Mouse (Mus musculus) splenic B cell, adult 2 months (primary cell): Measurements from ENCODE around the gene Fnbp1.

Experiments
- DNase-seq: peaks from one replicate; pipeline ENCODE4 v3.0.0-alpha.2; 2011; ENCODE audit warnings: low read depth, low spot score
- H3K27me3 ChIP-seq: 2 replicates; pipeline ENCODE4 v1.6.1; 2012; ENCODE audit warnings: mild to moderate bottlenecking, low read length, moderate library complexity, mixed read lengths; ENCODE audit not compliant: control insufficient read depth, poor library complexity, insufficient read depth, severe bottlenecking
- H3K36me3 ChIP-seq: 2 replicates; pipeline ENCODE4 v1.6.1; 2012; ENCODE audit warnings: mild to moderate bottlenecking, low read length, moderate library complexity, mixed read lengths; ENCODE audit not compliant: control insufficient read depth, poor library complexity, insufficient read depth, severe bottlenecking

Fnbp1 gene

DNA sequence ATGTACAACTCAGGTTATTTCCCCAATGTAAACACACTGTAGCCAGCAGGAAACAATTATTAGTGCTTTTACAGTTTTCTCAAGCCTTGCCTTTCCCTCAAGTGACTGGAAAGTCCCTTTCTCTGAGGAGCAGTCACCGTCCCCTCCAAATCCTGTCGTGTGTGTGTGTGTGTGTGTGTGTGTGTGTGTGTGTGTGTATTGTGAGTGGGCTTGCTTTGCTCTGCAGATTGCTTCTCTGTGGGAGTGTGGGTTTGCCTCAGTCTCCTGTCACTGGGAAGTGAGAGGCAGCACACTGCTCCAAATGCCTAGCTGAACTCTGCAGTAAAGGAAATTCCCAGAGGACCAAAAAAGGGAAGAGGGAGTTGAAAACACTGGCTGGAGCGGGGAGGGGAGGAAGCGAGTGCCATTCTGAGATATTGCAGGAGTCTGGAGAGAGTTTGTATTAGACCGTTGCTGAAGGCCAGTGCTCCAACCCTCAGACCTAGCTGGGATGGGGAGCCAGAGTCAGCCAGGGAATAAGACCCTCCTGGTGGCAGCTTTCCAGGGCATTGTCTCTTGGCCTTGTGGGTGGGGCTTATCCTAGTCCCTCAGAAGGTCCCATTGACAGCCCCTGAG lies 23.1 kb upstream of the Fnbp1 start:
- peak; percentile 65 for DNase-seq
- Histone ChIP-seq H3K36me3 (peaks cover 3% of the 10 kb centered on the region), H3K27me3 (no peaks in the 10 kb centered on the region)

DNA sequence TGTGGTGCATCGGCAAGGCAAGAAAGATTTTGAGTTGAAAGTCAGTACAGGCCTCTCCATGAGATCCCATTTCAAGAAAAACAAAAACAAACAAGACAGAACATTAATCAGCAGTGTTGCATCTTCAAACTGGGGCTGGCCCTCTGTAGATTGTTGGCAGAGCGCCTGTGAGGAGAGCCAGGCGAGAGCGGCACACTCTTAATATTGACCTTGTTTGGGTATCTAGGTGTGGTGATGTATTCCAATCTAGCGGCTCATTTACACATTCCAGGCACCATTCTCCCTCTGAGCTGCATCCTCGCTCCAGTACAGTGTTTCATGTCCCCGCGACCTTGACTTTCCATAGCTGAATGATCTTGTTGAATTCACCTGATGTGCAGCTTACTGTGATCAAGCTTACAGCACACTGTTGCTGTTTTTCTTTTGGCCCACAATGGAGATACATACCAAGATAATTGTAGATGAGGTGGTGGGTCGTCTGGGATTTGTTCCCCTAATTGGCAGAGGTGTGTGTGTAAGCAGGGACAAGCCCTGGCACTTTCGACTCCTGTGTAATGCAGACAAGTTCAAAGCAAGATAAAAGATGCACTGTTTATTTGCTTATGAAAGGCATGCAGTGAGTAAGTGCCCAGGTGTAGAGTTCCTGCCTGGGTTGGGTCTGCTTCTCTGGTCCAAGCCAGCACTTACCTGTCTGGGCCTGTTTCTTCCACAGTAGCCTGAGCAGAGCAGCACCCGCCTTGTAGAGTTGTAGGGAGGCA lies 21.7 kb upstream of the Fnbp1 start:
- Histone ChIP-seq H3K27me3 (no peaks in the 10 kb centered on the region), H3K36me3 (peaks cover 3% of the 10 kb centered on the region; the same call in 1 of the 2 replicates)
- no peak for DNase-seq

DNA sequence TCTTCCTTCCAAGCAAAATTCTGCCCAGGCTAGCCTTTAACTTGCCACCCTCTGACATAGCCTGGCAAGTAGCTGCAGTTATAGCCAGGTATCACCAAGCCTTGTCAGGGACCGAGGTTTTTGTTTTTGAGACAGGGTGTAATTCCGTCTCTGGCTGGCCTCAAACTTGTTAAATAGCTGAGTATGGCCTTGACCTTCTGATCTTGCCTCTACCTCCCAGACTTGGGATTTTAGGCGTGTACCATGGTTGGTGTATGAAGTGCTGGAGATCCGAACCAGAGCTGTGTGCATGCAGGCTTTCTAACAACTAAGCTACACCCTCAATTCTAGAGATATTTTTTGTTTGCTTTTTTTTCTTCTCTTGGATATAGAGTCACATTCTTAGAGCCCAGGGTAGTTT lies 19.8 kb upstream of the Fnbp1 start:
- DNase-seq: no peak
- H3K36me3 ChIP-seq: no peaks in the 10 kb centered on the region
- H3K27me3 ChIP-seq: no peaks in the 10 kb centered on the region

DNA sequence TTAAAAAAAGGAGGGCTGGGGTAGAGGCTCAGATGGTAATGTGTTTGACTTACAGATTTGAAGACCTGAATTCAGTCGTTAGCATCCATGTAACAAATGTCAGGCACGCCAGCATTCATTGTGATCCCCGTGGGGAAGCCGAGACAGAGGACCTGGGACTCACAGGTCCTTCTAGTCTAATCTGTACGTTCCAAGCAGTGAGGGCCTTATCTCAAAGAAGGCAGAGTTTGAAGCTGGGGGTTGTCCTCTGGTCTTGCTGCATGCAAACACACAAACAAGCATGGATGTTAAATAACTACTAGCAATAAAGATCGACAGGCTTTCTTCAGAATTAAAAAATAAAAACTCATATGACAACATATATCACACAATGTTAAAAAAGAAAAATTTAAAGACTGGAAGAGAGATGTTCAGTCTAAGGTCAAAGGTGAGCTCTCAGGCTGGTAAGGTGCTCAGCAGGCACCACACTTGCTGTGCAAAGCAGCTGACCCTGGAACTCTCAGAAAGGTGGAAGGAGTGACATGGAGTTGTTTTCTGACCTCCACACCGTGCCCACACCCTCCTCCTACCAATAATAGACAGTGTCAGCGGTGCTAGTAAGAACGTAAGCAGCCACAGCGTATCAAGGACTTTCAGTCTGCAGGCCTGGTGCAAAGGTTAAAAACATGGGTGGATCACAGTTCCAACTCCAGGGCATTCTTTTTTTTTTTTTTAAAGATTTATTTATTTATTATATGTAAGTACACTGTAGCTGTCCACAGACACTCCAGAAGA lies 18.5 kb upstream of the Fnbp1 start:
- no peak for DNase-seq

DNA sequence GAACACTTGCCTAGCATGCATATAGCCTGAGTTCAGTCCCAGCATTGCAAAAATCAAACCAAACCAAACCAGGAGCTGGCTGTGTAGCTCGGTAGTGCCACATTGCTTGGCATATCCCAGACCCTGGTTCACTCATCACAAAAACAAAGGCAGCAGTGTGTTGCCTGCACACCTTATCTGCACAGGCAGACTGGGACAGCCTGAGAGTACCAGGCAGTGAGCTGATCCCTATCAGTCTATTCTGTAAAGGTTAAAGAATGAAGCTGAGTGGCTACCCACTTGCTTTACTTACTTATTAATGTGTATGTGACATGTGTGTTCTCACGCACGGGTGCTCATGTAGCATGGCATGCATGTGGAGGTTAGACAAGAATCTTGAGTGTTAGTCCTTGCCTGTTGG lies 15.0 kb upstream of the Fnbp1 start:
- no peak for DNase-seq
- no peaks in the 10 kb centered on the region for H3K27me3 ChIP-seq
- H3K36me3 ChIP-seq: no peaks in the 10 kb centered on the region

More for the DNA sequence above, 18.5 kb upstream of the Fnbp1 start:
- H3K27me3 ChIP-seq: no peaks in the 10 kb centered on the region
- H3K36me3 ChIP-seq: no peaks in the 10 kb centered on the region

DNA sequence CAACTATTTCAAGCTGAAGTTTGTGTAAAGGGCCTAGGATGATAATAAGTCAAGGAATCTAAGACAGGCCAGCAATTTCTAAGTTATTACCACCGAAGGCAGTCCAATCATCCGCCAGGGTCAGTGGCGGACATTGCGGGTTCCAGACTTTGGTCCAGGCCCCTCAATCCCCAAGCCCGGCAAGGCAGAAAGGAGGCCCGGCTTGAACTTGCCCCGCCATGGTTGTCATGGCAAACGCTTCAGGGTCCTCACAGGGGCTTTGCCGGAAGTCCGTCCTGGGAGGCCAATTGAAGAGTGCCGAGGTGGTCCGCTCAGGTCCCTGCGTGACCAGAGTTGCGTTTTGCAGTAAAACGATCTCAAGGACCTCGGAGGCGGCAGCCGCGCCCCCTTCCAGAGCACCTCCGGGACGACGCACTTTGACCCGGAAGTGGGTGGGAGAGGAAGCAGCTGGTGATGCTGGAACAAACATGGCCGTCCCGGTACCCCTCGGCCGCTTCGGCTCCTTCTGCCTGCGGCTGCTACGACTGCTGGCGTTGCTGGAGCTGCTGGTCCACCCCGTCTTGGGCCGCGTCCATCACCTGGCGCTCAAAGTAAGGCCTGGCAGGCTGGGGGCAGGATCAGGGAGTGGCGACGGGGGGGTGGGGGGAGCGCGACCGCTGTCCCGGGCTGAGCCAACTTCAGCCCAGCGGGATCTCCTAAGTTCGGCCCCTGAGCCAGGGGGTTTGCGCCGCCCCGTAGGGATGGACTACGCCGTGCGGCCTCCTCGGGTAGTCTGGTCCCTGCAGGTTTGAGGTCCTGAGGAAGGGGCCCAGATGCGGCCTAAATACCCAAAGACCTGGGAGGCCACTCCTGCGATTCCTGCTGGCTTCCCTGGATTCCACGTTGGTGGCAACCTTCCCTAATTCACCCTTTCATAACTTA lies 10.3 kb upstream of the Fnbp1 start, which contains the start of gene Gpr107:
TSS of gene Gpr107 (plus strand) at position 425 of the 921 bp plus-strand sequence.
- Histone ChIP-seq H3K36me3 (no peaks in the 10 kb centered on the region), H3K27me3 (no peaks in the 10 kb centered on the region)
- peak; percentile 84 for DNase-seq

DNA sequence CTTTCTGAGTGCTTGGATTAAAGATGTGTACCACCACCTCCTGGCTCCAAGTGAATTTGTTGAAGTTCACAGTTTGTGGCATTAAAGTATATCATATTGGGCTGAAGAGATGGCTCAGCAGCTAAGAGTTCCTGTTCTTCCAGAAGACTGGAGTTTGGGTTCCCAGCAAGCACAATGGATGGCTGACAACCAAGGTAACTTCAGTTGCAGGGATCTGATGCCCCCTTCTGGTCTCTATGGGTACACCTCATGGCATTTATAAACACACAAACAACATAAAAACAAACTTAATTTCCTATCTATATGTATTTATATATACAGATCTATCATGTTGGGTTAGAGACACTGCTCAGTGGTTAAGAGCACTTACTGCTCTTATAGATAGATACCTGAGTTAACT lies 9.0 kb upstream of the Fnbp1 start:
- no peaks in the 10 kb centered on the region for H3K27me3 ChIP-seq
- no peaks in the 10 kb centered on the region for H3K36me3 ChIP-seq
- DNase-seq: peak; percentile 63

DNA sequence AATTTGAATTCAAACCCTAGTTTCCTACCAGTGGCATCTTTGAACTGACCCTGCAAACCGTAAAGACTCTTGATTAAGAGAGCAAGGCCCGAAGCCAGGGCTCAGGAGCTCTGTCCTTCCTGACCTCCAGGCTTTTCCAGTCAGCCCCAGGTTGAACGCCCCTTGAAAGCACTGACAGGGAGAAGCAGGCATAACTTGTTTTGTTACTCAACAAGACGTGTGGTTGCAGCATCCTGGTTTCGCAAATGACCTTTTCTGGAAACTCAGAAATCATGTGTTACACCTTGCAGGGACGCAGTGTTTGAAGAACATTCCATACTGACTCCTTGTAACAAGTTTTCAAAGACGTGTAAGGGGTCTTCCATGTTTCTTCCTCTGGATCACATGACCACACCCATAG lies 5.2 kb upstream of the Fnbp1 start:
- Histone ChIP-seq H3K36me3 (no peaks in the 10 kb centered on the region), H3K27me3 (no peaks in the 10 kb centered on the region)
- no peak for DNase-seq

DNA sequence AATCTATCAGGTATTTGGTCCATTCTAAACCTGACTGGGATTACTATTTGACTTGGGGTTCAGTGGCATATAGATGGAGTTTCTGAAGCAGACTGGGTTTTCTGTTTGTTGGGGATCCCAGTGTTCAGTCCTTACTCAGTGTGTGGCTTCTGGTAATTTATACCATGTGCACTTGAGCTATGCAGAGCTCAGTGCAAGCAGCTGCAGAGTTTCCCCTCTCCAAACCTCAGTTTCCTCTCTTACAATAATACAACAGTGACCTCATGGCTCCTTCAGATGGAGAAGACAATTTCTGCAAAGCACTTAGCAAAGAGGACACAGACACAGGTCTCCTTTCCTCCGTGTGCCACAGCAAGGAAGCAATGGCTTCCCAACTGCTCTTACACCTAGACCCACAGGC lies 3.1 kb upstream of the Fnbp1 start:
- peak; percentile 17 for DNase-seq
- H3K36me3 ChIP-seq: no peaks in the 10 kb centered on the region
- H3K27me3 ChIP-seq: no peaks in the 10 kb centered on the region

DNA sequence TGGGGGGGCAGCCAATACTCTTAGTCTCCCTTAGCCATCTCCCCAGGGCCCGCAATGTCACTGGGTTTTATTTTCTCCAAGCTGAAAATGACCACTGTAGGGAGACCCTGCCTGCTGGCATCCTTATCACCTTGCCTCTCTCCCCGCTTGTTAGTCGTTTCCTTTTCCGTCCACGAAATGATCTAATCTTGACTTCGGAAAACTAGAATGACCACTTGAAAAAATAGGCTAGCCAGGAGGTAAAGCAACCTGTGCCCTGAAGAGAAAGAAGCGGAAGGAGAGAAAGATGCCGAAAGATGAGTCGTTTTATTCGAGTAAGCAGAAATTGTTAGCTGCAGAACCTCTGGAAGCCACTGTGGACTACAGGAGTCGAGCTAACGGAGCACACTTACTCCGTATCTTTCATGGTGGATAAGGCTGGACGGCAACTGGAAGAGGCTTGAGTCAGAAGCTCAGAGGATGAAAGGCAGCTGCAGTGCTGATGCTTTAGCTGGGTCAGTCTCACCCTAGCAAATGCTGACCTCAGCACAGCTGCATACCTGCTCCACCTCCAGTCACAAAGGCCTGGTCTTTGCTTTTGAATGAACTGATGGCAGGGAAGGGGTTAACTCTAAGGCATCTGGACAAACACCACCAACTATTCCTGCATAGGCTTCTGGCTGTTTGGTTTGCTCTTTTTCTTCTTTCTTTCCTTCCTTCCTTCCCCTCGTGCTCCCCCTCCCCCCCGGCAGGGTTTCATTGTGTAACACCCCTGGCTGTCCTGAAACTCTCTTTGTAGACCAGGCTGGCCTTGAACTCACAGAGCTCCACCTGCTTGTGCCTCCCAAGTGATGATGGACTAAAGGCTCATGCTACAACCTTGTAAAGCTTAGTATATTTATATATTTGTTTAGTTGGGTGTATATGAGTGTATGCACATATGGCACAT lies 2.2 kb upstream of the Fnbp1 start:
- DNase-seq: no peak
- Histone ChIP-seq H3K36me3 (no peaks in the 10 kb centered on the region), H3K27me3 (no peaks in the 10 kb centered on the region)

DNA sequence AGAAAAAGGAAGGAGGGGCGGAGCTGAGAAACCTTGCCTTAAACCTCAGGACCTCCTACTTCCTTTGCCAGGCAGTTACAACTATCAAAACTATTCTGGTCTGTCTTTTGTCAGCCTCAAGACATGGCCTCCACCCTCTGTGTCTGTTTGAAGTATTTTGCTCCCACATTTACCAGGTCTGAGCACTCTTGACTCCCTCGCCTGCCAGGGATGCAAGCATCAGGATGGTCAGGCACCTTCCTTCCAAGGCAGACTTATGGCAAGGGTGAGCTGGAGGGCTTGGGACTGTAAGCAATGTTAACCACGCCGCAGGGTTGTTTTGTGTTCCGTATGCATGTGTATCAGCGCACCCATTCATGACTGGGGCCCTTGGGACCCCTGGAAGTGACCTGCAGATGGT lies 1.5 kb upstream of the Fnbp1 start:
- DNase-seq: peak; percentile 58
- no peaks in the 10 kb centered on the region for H3K36me3 ChIP-seq
- H3K27me3 ChIP-seq: no peaks in the 10 kb centered on the region

DNA sequence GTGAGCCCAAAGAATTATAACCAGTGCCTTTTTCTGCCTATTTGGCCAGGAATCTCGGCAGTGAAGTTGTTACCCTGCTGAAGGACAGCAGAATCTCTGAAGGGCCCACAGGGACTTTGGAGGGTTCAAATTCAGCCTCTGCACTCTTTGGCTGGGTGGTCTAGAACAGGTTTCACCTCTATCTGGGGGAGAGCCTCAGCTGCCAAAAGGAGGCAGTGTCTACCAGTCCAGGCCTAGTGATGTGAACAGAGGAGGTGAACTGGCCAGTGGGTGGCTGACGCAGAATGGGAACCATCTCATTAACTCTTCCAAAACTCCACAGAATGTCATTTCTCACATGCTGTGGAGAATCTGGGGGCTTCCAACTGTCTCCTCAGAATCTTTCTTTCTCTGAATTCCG lies 697 bp upstream of the Fnbp1 start:
- Histone ChIP-seq H3K36me3 (no peaks in the 10 kb centered on the region), H3K27me3 (no peaks in the 10 kb centered on the region)
- DNase-seq: peak; percentile 54

DNA sequence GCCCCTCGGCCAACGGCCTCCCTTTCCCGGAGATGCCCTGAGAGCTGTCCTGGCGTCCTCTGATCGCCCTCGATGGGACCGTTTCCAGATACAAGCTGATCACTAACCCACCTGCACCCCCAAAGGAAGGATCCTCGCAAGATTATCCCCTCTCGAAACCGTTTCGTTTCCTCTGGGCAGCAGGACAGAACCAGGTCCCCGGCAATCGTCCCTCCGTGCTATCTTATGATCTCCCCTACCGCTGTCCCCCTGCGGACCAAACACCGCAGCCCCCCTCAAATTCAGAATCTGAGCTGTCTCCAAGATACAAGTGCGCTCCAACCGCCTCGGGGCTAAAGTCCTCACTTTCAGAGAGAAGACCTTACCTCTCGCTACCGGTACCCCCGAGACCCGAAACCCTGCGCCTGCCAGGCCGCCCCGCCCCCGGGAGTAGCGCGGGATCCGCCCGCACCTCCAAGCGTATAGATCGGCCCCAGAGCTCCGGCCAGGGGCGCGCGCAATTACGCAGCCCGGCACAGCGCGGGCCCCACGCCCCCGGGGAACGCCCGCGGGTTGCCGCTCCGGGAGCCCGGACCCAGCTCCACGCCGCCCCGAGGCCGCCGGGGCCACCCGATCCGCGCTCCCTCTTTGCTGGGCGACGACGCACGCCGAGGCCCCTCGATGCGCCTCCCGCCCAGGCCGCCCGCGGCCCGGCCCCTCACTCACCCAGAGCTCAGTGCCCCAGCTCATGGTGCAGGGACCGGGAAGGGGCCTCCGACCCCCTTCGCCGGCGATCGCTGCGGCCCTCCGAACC lies 538 bp downstream of the Fnbp1 start:
- peak; percentile 29 for DNase-seq
- H3K36me3 ChIP-seq: no peaks in the 10 kb centered on the region

More for the DNA sequence above, 538 bp downstream of the Fnbp1 start:
- no peaks in the 10 kb centered on the region for H3K27me3 ChIP-seq
